Mouse (Mus musculus) thymus, postnatal 0 days (tissue): Measurements from ENCODE around the gene Gja5. TPM values are rescaled to one million over a fixed set of nuclear protein-coding genes. Genes with fewer than 3 reads are reported as not detected.
"Not testable (repeated sequence)": the region's sequence is repeated elsewhere in the genome, so short reads cannot be mapped to it uniquely, and the experiment has no call there.

ENCODE experiments used
- DNase-seq: peaks from one replicate; pipeline ENCODE4 v3.0.0-alpha.2; 2015; ENCODE audit warnings: low spot score
- polyA plus RNA-seq: library from polyadenylated mRNA; unstranded; fragments of >200 nt; fragmentation: Nextera tagmentation; extraction: Ambion mirVana; gene quantifications from 2 replicates; pipeline ENCODE4 v1.2.1, GENCODE M21; 2015

Gene Gja5
- polyA plus RNA-seq, 1 experiment from 2014 or later: 1.8 TPM

- DNase-seq: no peak
These were observed 131.1 kb downstream of the Gja5 start for GRCm38 (mm10) chr3:97035558-97035957.

DNA sequence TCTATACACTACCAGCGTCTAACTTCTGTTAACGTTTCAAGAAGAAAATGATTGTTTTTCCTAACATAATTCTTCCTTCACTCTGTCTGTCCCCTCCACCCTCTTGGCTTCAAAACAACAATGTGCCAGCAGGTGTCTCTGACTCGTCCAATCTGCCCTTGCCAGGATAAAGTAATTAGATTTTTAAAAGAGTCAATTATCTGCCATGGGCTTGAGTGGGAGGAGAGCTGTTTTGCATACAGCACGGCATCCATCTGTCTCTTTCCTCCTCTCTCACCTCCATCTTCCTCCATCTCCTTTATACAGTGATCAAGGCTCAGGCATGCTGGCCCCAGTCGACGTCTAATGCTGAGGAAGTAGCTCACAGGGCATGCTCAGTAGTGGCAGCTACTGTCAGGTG is 132.6 kb downstream of the Gja5 start:
- no peak for DNase-seq

GRCm38 (mm10) chr3:97039721-97040120 is 135.2 kb downstream of the Gja5 start:
- DNase-seq: no peak

DNA sequence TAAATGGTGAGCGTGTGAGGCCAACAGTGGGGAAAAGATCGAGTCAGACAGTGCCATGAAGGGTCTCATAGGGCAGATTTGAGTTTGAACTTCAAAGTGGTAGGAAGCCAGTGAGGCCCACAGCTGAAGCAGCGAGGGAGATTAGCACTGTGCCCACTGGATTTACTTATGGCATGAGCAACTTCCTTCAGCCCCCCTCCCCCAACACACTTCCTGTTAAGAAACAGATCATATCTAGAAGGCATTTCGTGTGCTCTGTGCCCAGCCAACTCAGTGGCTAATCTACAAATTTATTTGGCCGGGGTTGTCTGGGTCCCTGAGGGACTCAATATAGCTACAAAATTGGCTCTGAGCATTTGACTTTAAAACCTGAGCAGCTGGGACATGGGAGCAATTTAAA is 139.7 kb downstream of the Gja5 start:
- peak; percentile 32 for DNase-seq

GRCm38 (mm10) chr3:97047757-97048156 is 143.3 kb downstream of the Gja5 start:
- no peak for DNase-seq

- DNase-seq: no peak
These were observed 143.9 kb downstream of the Gja5 start for GRCm38 (mm10) chr3:97048360-97048759.

GRCm38 (mm10) chr3:97051264-97051744 is 146.8 kb downstream of the Gja5 start:
- DNase-seq: no peak

DNA sequence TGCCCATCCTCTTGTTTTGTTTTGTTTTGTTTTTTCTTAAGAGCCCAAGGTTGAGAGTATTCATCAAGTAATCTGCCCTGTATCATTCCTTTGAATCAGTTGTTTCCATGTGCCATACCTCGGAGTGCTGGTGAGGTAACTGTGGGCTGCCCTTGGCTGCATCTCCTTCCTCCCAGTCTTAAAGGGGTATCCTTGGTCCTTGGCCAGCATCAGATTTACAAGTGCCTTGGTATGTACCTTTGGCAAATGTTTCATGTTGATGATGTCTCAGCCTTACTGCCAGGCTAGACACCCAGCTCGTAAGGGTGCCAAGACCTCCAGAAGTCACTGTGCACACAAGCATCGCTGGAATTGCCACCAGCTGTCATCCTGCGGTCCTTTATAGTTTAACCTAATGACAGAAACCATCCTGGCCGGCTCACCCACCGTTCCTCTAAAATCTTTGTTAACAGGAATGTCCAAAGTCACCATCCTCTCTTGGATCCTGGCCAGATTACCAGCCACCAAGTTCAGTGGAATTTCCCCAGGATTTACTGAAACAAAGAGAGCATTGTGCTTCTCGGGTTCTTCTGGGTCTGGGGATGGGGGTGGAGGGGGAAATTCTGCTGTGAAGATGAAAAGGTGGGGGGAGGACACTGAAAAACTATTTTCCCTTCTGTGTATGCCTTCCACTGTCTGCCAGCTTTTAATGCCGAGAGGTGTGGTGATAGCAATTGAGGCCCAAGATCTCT is 147.7 kb downstream of the Gja5 start:
- DNase-seq: no peak

DNA sequence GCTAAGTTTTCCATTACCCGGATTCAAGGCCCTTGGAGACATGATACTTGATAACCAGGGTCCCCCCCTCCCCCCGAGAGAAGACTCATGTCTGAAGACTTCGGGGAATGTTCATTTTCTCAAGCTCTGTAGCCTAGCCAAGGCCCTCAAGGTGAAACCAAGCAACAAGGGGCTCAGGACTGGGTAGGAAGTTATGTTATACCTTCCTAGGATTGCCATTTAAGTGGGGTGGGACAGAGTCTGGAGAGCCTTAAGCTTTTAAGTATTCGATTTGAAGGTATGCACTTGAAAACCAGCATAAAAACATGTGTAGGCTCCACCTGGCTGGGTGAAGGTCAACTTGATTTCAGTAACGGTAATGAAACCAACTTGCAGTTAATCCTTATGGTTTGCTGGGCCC is 154.2 kb downstream of the Gja5 start:
- no peak for DNase-seq

DNA sequence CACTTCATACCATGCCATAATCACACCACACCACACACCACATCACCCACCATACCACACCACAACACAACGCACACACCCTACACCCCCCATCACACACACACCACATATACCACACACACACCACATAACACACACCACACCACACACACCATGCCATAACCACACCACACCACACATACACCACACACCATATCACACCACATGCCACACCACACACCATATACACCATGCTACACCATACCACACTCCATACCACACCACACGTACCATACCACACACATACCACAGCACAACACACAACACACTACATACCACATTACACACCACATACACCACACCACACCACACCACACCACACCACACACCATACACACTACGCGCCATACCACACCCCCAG is 155.6 kb downstream of the Gja5 start:
- DNase-seq: no peak

DNA sequence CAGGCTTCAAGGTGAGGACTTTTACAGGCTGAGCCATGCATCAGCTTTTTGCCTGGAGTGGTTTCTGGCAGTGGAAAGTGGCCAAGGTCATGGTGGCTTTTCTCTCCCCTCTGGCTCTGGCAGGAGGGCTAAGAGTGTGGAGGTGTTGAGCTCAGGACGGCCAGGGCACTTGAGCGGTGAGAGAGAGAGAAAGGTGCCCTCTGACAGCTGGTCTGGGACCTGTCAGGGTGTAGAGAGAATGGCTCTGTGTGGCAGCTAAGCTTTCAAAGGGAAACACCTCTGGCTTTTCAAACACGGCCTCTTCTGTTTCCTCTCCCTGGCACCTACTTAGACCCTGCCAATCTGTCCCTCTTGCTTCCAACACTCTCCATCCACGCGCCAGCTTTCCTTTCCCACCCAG is 158.3 kb downstream of the Gja5 start:
- no peak for DNase-seq

DNA sequence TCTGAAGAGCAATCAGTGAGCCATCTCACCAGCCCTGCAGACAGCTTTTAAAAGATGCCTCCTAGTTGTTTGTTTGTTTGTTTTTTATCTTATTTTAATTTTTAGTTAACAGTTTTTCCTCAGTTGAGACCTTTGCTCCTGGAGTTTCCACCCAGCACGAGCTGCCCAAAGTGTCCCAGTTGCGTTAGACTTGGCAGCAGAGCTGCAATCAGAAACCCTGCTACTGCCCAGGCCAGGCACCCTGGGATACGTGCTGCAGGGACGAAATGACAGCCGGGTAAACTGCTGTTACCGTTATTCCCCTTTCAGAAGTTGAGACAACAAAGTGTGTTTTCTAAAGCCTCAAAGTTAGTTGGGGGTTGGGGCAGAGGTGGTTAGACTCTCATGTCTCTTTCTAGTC is 159.6 kb downstream of the Gja5 start:
- DNase-seq: no peak

- DNase-seq: not testable (repeated sequence)
These were observed 165.1 kb downstream of the Gja5 start for GRCm38 (mm10) chr3:97069589-97069988.

- DNase-seq: not testable (repeated sequence)
These were observed 167.4 kb downstream of the Gja5 start for GRCm38 (mm10) chr3:97071916-97072315.

DNA sequence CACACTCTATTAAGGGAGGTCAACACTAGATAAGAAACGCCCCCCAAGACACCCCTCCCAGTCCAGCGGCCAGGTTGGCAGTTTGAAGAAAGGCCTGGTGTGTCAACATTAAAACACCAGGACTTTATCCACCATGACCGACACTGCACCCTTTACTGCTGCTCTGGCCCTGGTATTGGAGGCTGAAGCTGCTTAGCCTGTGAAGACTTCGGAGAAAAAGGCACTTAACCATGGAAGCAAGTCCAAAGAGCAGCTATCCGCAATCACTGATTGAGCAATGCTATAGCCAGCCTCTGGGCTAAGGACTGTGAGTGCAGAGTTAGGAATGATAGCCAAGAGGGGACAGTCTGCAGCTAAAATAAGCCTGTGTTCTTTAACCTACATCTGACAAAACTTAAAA is 167.9 kb downstream of the Gja5 start:
- not testable (repeated sequence) for DNase-seq

DNA sequence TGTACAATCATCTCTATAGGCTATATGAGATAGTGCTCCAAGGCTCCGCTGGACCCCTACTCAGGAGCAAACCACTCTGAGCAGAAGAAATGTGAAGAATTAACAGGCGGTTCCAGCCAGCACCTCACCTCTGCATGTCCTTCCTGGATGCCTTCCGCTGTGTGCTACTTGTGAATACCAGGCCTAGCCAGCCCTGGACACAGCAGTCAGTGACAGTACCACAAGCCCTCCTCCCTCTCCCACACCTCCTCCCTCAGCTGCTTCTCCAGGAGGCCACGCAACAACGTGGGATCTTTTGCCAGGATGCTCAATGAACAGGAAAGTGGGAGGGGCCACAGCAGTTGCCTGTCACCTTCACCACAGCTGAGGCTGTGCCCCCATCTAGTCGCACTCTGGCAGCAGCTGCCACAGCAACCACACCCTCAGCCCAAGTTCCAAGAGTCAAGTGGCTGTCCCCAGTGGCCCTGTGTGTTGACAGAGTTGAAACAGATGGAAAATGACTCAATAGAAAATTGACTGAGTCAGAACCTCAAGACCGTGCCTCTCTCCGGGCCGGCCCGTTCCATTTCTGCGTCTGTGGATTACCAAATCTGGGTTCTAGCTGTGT is 171.4 kb downstream of the Gja5 start:
- not testable (repeated sequence) for DNase-seq

- DNase-seq: peak; percentile 40
These were observed 171.9 kb downstream of the Gja5 start for GRCm38 (mm10) chr3:97076412-97076811.

DNA sequence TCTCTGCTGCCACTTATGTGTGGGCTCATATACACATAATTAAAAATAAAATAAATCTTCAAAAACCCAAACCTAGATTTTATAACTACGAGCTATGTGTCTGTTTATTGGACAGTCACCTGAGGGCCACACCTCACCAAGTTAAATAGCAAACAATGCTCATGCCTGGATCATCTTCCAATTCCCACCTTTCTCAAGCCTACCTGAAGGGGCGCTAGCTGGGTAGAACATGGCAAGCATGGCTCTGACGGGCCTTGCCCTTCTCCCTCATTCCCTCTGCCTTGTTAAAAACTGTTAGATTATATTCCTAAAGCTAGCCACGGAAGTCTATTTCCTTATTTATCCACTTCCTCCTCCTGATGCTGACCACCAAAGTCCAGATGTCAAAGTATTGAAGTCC is 173.9 kb downstream of the Gja5 start:
- DNase-seq: no peak

GRCm38 (mm10) chr3:97082156-97082555 is 177.7 kb downstream of the Gja5 start:
- DNase-seq: no peak

DNA sequence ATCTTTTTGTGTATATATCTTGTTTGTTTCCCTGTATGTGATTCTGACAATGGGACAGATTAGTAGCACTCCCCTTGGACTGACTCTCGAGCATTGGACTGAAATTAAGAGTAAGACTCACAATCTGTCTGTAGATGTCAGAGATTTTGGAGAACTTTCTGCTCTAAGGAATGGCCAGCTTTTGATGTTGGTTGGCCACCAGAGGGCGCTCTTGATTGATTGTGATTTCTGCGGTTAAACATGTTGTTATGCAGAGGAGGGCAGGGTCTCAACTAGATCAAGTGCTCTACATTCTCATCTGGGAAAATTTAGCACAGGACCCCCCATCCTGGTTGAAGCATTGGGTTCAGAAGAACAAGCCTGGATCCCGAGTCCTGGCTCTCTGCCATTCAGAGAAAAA is 182.8 kb downstream of the Gja5 start:
- peak; percentile 51 for DNase-seq

DNA sequence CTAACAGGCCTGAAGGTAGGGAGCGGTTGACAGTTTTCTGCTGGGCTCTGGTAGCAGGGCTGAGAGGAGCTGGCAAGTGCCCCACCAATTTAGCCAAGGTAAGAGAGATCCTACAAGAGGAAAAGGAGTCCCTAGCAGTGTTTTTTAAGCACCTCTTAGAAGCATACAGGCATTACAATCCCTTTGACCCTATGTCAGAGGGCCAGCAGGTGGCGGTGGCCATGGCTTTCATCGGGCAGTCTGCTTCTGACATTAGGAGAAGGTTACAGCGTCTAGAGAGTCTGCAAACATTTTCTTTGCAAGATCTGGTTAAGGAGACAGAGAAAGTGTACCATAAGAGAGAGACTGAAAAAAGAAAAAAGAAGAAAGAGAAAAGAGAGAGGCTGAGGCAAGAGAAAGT is 183.8 kb downstream of the Gja5 start:
- not testable (repeated sequence) for DNase-seq

DNA sequence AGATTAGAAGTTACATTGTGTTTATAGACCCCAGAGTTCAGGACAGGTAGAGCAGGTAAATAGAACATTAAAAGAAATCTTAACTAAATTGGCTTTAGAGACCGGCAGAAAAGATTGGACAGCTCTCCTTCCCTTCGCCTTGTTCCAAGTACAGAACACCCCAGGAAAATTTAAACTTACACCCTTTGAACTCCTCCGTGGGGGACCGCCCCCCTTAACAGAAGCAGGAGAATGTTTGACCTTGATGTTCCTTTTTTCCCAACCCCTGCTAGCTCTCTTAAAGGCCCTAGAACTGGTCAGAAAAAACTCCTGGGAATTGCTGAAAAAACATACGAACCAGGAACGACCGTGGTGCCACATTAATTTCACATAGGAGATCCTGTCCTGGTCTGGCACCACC is 187.5 kb downstream of the Gja5 start:
- not testable (repeated sequence) for DNase-seq

DNA sequence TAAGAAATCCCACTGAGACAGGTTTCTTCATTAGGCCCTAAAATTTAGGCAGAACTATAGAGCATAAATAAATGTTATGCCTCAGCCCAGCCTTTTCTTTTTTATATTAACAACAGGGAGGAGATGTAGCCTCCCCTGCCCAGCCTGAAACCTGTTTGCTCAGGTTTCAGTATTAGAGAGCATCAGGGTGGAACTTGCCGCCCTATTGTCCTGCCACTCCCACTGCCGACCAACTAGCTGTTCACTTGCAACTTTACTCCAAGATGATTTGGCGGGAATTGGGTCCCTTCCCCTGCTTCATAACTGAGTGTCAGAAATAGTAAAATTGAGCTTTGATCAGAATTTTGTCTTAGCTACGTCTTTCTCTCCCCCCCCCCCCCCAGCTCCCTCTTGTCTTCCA is 192.2 kb downstream of the Gja5 start:
- not testable (repeated sequence) for DNase-seq
